Mouse (Mus musculus) mouse trophoblast stem cell (cell line): ENCODE measurements around the gene Hlf.

Experiments used
- in situ Hi-C, 2 experiments: fragments of 300-500 bp; cut with MseI, MboI; formaldehyde crosslinking; loops; 2 replicates in 1 of 2; 3 replicates in 1 of 2; pipeline ENCODE4 v1.15.1; 2025

Hlf gene

GRCm38 (mm10) chr11:90342267-90342666, 48.4 kb downstream of the Hlf start:
- in situ Hi-C loops: no loop called here

- in situ Hi-C loops: no loop called here
Observed at GRCm38 (mm10) chr11:90340836-90341235, 49.9 kb downstream of the Hlf start.

- in situ Hi-C loops: no loop called here
Observed at GRCm38 (mm10) chr11:90334816-90335215, 55.9 kb downstream of the Hlf start.

GRCm38 (mm10) chr11:90332737-90333136, 58.0 kb downstream of the Hlf start:
- in situ Hi-C loops: no loop called here

- in situ Hi-C loops: no loop called here
Observed at GRCm38 (mm10) chr11:90330202-90330694, 60.4 kb downstream of the Hlf start.

GRCm38 (mm10) chr11:90326836-90327235, 63.9 kb downstream of the Hlf start:
- in situ Hi-C loops: no loop called here

GRCm38 (mm10) chr11:90326146-90326545, 64.5 kb downstream of the Hlf start:
- in situ Hi-C loops: no loop called here

GRCm38 (mm10) chr11:90324597-90324996, 66.1 kb downstream of the Hlf start:
- in situ Hi-C loops: no loop called here

GRCm38 (mm10) chr11:90320922-90321321, 69.8 kb downstream of the Hlf start:
- in situ Hi-C loops: no loop called here

GRCm38 (mm10) chr11:90317482-90317881, 73.2 kb downstream of the Hlf start:
- in situ Hi-C loops: loop anchor here (5.0 to 10.0 kb wide), 2 partner anchors 297 to 305 kb away; no protein-coding TSS in a partner anchor

- in situ Hi-C loops: loop anchor here (5.0 to 10.0 kb wide), 2 partner anchors 300 to 308 kb away; no protein-coding TSS in a partner anchor
Observed at GRCm38 (mm10) chr11:90314606-90315005, 76.1 kb downstream of the Hlf start.

- in situ Hi-C loops: no loop called here
Observed at GRCm38 (mm10) chr11:90306993-90307392, 83.7 kb downstream of the Hlf start.

- in situ Hi-C loops: no loop called here
Observed at GRCm38 (mm10) chr11:90306067-90306466, 84.6 kb downstream of the Hlf start.

GRCm38 (mm10) chr11:90294622-90295021, 96.1 kb downstream of the Hlf start:
- in situ Hi-C loops: no loop called here

- in situ Hi-C loops: no loop called here
Observed at GRCm38 (mm10) chr11:90292766-90293165, 97.9 kb downstream of the Hlf start.

- in situ Hi-C loops: no loop called here
Observed at GRCm38 (mm10) chr11:90291156-90291555, 99.5 kb downstream of the Hlf start.

- in situ Hi-C loops: no loop called here
Observed at GRCm38 (mm10) chr11:90286550-90287154, 104.0 kb downstream of the Hlf start.
